Mouse (Mus musculus): Measurements from ENCODE around the gene Tanc1.

- TF ChIP-seq CTCF (IDR thresholded peaks at IDR 0.05; ENCODE audit: low read depth, low read length) (no peak), POLR2AphosphoS5 (IDR thresholded peaks at IDR 0.05; ENCODE audit: insufficient replicate concordance, low read depth, low read length) (no peak), TAL1 (conservative IDR thresholded peaks at IDR 0.05; ENCODE audit: low read depth, low read length) (no peak), GATA2 (IDR thresholded peaks at IDR 0.05; ENCODE audit: borderline replicate concordance, low read depth, low read length) (no peak)
Measured at GRCm38 (mm10) chr2:59793337-59793736, 181.5 kb downstream of the Tanc1 start.

Measured in G1E (cell line).